Comparison of ENCODE assay signal across 8 mouse cellular contexts in the genomic region with DNA sequence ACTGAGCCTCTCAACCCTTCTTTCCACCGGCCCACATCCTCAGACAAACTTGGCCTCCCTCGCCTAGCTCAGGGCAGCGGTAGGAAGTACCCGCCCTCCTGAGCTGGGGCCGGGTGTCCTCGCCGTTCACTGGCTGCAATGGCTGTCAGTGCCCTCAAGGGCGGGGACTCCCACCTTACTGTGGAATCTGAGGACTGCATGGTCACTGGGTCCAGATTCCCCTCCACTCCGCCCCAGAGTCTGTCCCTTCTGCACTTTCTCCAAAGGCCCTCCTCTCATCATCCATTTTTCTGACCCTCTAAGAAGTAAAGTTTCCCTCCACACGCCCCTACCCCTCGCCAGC. TPM values are rescaled to one million over a fixed set of nuclear protein-coding genes. Genes with fewer than 3 reads are reported as not detected.
DNase-seq lines count a peak whose midpoint lies in the region; ATAC-seq and TF ChIP-seq lines count a peak whose summit lies in the region.

No protein-coding gene starts in this region.

- TF ChIP-seq POLR2A in thymus, adult 2 months (IDR thresholded peaks at IDR 0.05; ENCODE audit: control insufficient read depth, extremely low read depth, insufficient read depth, low read length, poor library complexity), result peak; percentile 64; the same call in 1 of the 2 replicates

- H3K9me3 ChIP-seq in hindbrain, embryonic 10.5 days, result no peaks in the 10 kb centered on the region
- H3K9me3 ChIP-seq in lung, embryonic 16.5 days (ENCODE audit: control insufficient read depth, low read length), result no peaks in the 10 kb centered on the region

- no peaks in the 10 kb centered on the region for H3K36me3 ChIP-seq in hindbrain, embryonic 10.5 days
- no peaks in the 10 kb centered on the region for H3K36me3 ChIP-seq in lung, embryonic 16.5 days (ENCODE audit: control insufficient read depth, insufficient read depth, low read length)
- no peaks in the 10 kb centered on the region for H3K36me3 ChIP-seq in thymus, adult 2 months (ENCODE audit: control insufficient read depth, insufficient read depth, low read length)

- H3K4me3 ChIP-seq in hindbrain, embryonic 10.5 days, result peak overlapping the region; percentile 92
- peak overlapping the region; percentile 75 for H3K4me3 ChIP-seq in lung, embryonic 16.5 days (ENCODE audit: low read length)
- H3K4me3 ChIP-seq in thymus, adult 2 months (ENCODE audit: control insufficient read depth, insufficient read depth, low read length), result peak overlapping the region; percentile 66

- H3K27me3 ChIP-seq in hindbrain, embryonic 10.5 days (ENCODE audit: insufficient read depth, poor library complexity, severe bottlenecking), result no peaks in the 10 kb centered on the region
- no peaks in the 10 kb centered on the region for H3K27me3 ChIP-seq in lung, embryonic 16.5 days (ENCODE audit: control insufficient read depth, insufficient read depth, low read depth, low read length)
- no peaks in the 10 kb centered on the region for H3K27me3 ChIP-seq in thymus, adult 2 months (ENCODE audit: control insufficient read depth, insufficient read depth, low read length)

- under 1% methylated on average over 11 of the region's 11 CpGs for WGBS in hindbrain, embryonic 10.5 days
- WGBS in lung, embryonic 16.5 days, result 0% methylated on average over 11 of the region's 11 CpGs
- 1% methylated on average over 11 of the region's 11 CpGs for WGBS in thymus, adult 2 months

- peak overlapping the region; percentile 61 for H3K9ac ChIP-seq in lung, embryonic 16.5 days (ENCODE audit: low read length)

- ATAC-seq in frontal cortex, adult (ENCODE audit: low TSS enrichment), result peak; percentile 86
- peak; percentile 90 for ATAC-seq in lung, embryonic 16.5 days (ENCODE audit: low read depth)

- peak overlapping the region; percentile 82 for H3K4me2 ChIP-seq in lung, embryonic 16.5 days (ENCODE audit: low read depth, low read length)

- H3K4me1 ChIP-seq in hindbrain, embryonic 10.5 days (replicated peaks), result peaks cover 29% of the 10 kb centered on the region
- peaks cover 10% of the 10 kb centered on the region for H3K4me1 ChIP-seq in lung, embryonic 16.5 days (replicated peaks; ENCODE audit: control insufficient read depth, insufficient read depth, low read length)
- H3K4me1 ChIP-seq in thymus, adult 2 months (replicated peaks; ENCODE audit: control insufficient read depth, insufficient read depth, low read length), result peaks cover 12% of the 10 kb centered on the region

- TF ChIP-seq CTCF in thymus, adult 2 months (IDR thresholded peaks at IDR 0.05; ENCODE audit: borderline replicate concordance, control insufficient read depth, extremely low read depth, insufficient read depth, low read length, poor library complexity), result peak; percentile 68; the same call in 1 of the 2 replicates

- DNase-seq in Muller cell, postnatal 12 days (ENCODE audit: inconsistent ontology term), result peak; percentile 93
- DNase-seq in cerebellum, adult 9-10 months, result peak; percentile 74
- DNase-seq in hindbrain, embryonic 10.5 days (ENCODE audit: low spot score), result peak; percentile 89
- peak; percentile 88 for DNase-seq in layer of hippocampus, adult 9-11 months
- peak; percentile 88 for DNase-seq in ovary, adult 18-20 months (ENCODE audit: low spot score)
- peak; percentile 88 for DNase-seq in thymus, adult 2 months

- peak overlapping the region; percentile 97 for H3K27ac ChIP-seq in hindbrain, embryonic 10.5 days
- peak overlapping the region; percentile 76 for H3K27ac ChIP-seq in lung, embryonic 16.5 days (ENCODE audit: low read length)
- H3K27ac ChIP-seq in thymus, adult 2 months (ENCODE audit: control insufficient read depth, insufficient read depth, low read length), result 0 out of 2 replicates have a peak overlapping the region, but pooled peaks have one; percentile 55

RNA-seq across cellular contexts. Expression of a gene that starts 2.0 kb away (rescaled TPM):
- polyA plus RNA-seq in hindbrain, embryonic 10.5 days (2016; fragmentation: Nextera tagmentation; extraction: Ambion mirVana), result 16.9 and 26.2 TPM in 2 replicates
- polyA plus RNA-seq in lung, embryonic 16.5 days (2015; fragmentation: Nextera tagmentation; extraction: Ambion mirVana), result 34.7 and 35.9 TPM in 2 replicates
- 9.7 and 9.8 TPM in 2 replicates for polyA plus RNA-seq in thymus, adult 2 months (2012; rRNA removed)

Comparison
In these comparisons a context has a peak if more than half of its experiments do, and no peak if none do; other contexts are left out.
1. Peak in every context shown above with its lines: DNase-seq, ATAC-seq, H3K4me3 ChIP-seq and H3K27ac ChIP-seq.